Mouse (Mus musculus): ENCODE measurements around the gene H2al1i. TPM values are rescaled to one million over a fixed set of nuclear protein-coding genes. Genes with fewer than 3 reads are reported as not detected.
"Not testable (repeated sequence)": the region's sequence is repeated elsewhere in the genome, so short reads cannot be mapped to it uniquely, and the experiment has no call there.

The H2al1i gene
- not detected in 2 replicates for polyA plus RNA-seq (2012; rRNA removed)

GRCm38 (mm10) chrX:11324359-11324758, at the start of gene H2al1i:
H2al1i (plus strand) TSS chrX:11324659.
- DNase-seq (ENCODE audit: low spot score), result not testable (repeated sequence)

GRCm38 (mm10) chrX:11277083-11277482, 47.4 kb upstream of the H2al1i start:
- no peak for DNase-seq (ENCODE audit: low spot score)

- no peak for DNase-seq (ENCODE audit: low spot score)
These were observed 43.7 kb upstream of the H2al1i start for GRCm38 (mm10) chrX:11280741-11281140.

- DNase-seq (ENCODE audit: low spot score), result no peak
These were observed 36.1 kb upstream of the H2al1i start for GRCm38 (mm10) chrX:11288306-11288882.

GRCm38 (mm10) chrX:11289244-11289643, 35.2 kb upstream of the H2al1i start:
- no peak for DNase-seq (ENCODE audit: low spot score)

GRCm38 (mm10) chrX:11298957-11299356, 25.5 kb upstream of the H2al1i start, which contains the start of gene H2al1a:
H2al1a (plus strand) TSS chrX:11299257.
- not testable (repeated sequence) for DNase-seq (ENCODE audit: low spot score)

- DNase-seq (ENCODE audit: low spot score), result not testable (repeated sequence)
These were observed 22.3 kb upstream of the H2al1i start, which contains the start of gene H2al1b for GRCm38 (mm10) chrX:11302132-11302531. H2al1b (plus strand) TSS chrX:11302432.

- not testable (repeated sequence) for DNase-seq (ENCODE audit: low spot score)
These were observed 19.1 kb upstream of the H2al1i start, which contains the start of gene H2al1c for GRCm38 (mm10) chrX:11305355-11305754. H2al1c (plus strand) TSS chrX:11305655.

- DNase-seq (ENCODE audit: low spot score), result not testable (repeated sequence)
These were observed 15.9 kb upstream of the H2al1i start, which contains the start of gene H2al1d for GRCm38 (mm10) chrX:11308524-11308923. H2al1d (plus strand) TSS chrX:11308824.

GRCm38 (mm10) chrX:11311634-11312033, 12.8 kb upstream of the H2al1i start, which contains the start of gene H2al1e:
H2al1e (plus strand) TSS chrX:11311934.
- not testable (repeated sequence) for DNase-seq (ENCODE audit: low spot score)

GRCm38 (mm10) chrX:11314858-11315257, 9.6 kb upstream of the H2al1i start, which contains the start of gene H2al1f:
H2al1f (plus strand) TSS chrX:11315158.
- not testable (repeated sequence) for DNase-seq (ENCODE audit: low spot score)

- DNase-seq (ENCODE audit: low spot score), result not testable (repeated sequence)
These were observed 6.5 kb upstream of the H2al1i start, which contains the start of gene H2al1g for GRCm38 (mm10) chrX:11317956-11318355. H2al1g (plus strand) TSS chrX:11318256.

- not testable (repeated sequence) for DNase-seq (ENCODE audit: low spot score)
These were observed 3.3 kb upstream of the H2al1i start, which contains the start of gene H2al1h for GRCm38 (mm10) chrX:11321192-11321591. H2al1h (plus strand) TSS chrX:11321492.

- not testable (repeated sequence) for DNase-seq (ENCODE audit: low spot score)
These were observed 3.1 kb downstream of the H2al1i start, which contains the start of gene H2al1j for GRCm38 (mm10) chrX:11327522-11327921. H2al1j (plus strand) TSS chrX:11327822.

- DNase-seq (ENCODE audit: low spot score), result no peak
These were observed 21.3 kb downstream of the H2al1i start for GRCm38 (mm10) chrX:11345762-11346161.

- no peak for DNase-seq (ENCODE audit: low spot score)
These were observed 22.3 kb downstream of the H2al1i start for GRCm38 (mm10) chrX:11346756-11347155.

GRCm38 (mm10) chrX:11360823-11361222, 36.4 kb downstream of the H2al1i start:
- no peak for DNase-seq (ENCODE audit: low spot score)

- no peak for DNase-seq (ENCODE audit: low spot score)
These were observed 36.8 kb downstream of the H2al1i start for GRCm38 (mm10) chrX:11361261-11361660.

- DNase-seq (ENCODE audit: low spot score), result no peak
These were observed 39.4 kb downstream of the H2al1i start for GRCm38 (mm10) chrX:11363890-11364289.

- DNase-seq (ENCODE audit: low spot score), result no peak
These were observed 40.7 kb downstream of the H2al1i start for GRCm38 (mm10) chrX:11365151-11365550.
